Mouse (Mus musculus): ENCODE data around the gene Kctd19.

DNA sequence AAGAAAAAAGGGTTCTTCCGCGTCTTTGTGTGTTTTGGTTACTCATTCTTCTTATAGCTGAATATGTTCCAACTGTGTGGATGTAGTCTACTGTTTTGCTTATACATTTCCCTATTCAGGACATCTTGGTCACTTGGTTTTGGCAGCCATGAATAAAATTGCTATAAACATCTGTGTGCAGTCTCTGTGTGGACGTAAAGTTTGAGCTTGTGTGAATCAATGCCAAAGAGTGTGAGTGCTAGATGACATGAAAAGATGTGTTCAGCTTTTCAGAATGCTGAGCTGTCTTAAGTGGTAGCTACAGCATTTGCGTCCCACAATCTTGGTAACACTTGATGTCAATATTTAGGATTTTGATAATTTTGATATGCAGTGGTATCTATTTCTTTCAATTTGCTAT is 6.5 kb upstream of the Kctd19 start:
- no peak for TF ChIP-seq CTCF (IDR thresholded peaks at IDR 0.05; ENCODE audit: insufficient read depth, low read length)
- TF ChIP-seq POLR2A (IDR thresholded peaks at IDR 0.05; ENCODE audit: borderline replicate concordance, extremely low read depth, low read depth, low read length) = no peak

All from lung, adult 2 months (tissue).